Mouse (Mus musculus) CH12.LX (cell line): ENCODE results near the gene Clp1. TPM values are rescaled to one million over a fixed set of nuclear protein-coding genes. Genes with fewer than 3 reads are reported as not detected.
A peak's percentile ranks its signal among the peaks of the same experiment; 100 is the strongest.

Experiments used
- DNase-seq: peaks from one replicate; pipeline ENCODE4 v3.0.0-alpha.2; 2013; ENCODE audit errors: extremely low read depth
- H3K27ac ChIP-seq: 2 replicates; pipeline ENCODE4 v1.5.1; 2012; ENCODE audit warnings: low read depth, mild to moderate bottlenecking, control low read depth, moderate library complexity; ENCODE audit not compliant: insufficient read depth
- H3K27me3 ChIP-seq: replicated peaks from 2 replicates; pipeline ENCODE3; 2012; ENCODE audit warnings: inconsistent platforms
- H3K36me3 ChIP-seq, 2 experiments: replicated peaks in 1 of 2; 2 replicates each; pipeline versions ENCODE3 to v1.6.1; 2012; ENCODE audit warnings: inconsistent platforms in 1 of 2, low read length in 1 of 2, mild to moderate bottlenecking in 1 of 2, mixed read lengths in 1 of 2, moderate library complexity in 1 of 2; ENCODE audit not compliant: control insufficient read depth in 1 of 2, insufficient read depth in 1 of 2
- H3K4me1 ChIP-seq, 2 experiments: 2 replicates each; pipeline ENCODE4 v1.6.1; 2012; ENCODE audit warnings: inconsistent platforms in 1 of 2, moderate library complexity in 1 of 2; ENCODE audit not compliant: insufficient read depth in 2 of 2, control insufficient read depth in 1 of 2
- H3K4me2 ChIP-seq: 2 replicates; pipeline ENCODE4 v1.6.1; 2012; ENCODE audit warnings: low read depth, mild to moderate bottlenecking, control low read depth; ENCODE audit not compliant: poor library complexity, insufficient read depth, severe bottlenecking
- H3K4me3 ChIP-seq, 3 experiments: fragments of 150-350 bp in 1 of 3; sonication (generic) in 1 of 3; replicated peaks in 1 of 3; 2 replicates each; pipeline versions ENCODE3 to v1.5.1; 2011 to 2012; ENCODE audit warnings: low read depth in 2 of 3, low read length in 2 of 3, mild to moderate bottlenecking in 2 of 3, moderate library complexity in 2 of 3, control low read depth in 1 of 3, improper control_type of control experiment in 1 of 3, inconsistent platforms in 1 of 3, mixed read lengths in 1 of 3; ENCODE audit not compliant: poor library complexity in 1 of 3
- H3K79me2 ChIP-seq: replicated peaks from 2 replicates; pipeline ENCODE4 v1.6.1; 2012; ENCODE audit warnings: mild to moderate bottlenecking, moderate library complexity; ENCODE audit not compliant: control insufficient read depth, poor library complexity, insufficient read depth, severe bottlenecking; ENCODE audit errors: extremely low read depth
- H3K9ac ChIP-seq: 2 replicates; pipeline ENCODE4 v1.6.1; 2012; ENCODE audit warnings: low read depth, mild to moderate bottlenecking, control low read depth, moderate library complexity; ENCODE audit not compliant: insufficient read depth
- H3K9me3 ChIP-seq: replicated peaks from 2 replicates; pipeline ENCODE3; 2012; ENCODE audit warnings: low read length, inconsistent platforms, mixed read lengths
- BHLHE40 ChIP-seq: IDR thresholded peaks from 2 replicates; pipeline ENCODE4 v1.6.1; 2011; ENCODE audit warnings: mild to moderate bottlenecking, low read depth, low read length, improper control_type of control experiment
- CHD1 ChIP-seq: IDR thresholded peaks from 2 replicates; pipeline ENCODE4 v1.6.1; 2012; ENCODE audit warnings: low read depth, low read length, improper control_type of control experiment, inconsistent platforms
- CHD2 ChIP-seq: IDR thresholded peaks from 2 replicates; pipeline ENCODE4 v1.6.1; 2011; ENCODE audit warnings: low read length, improper control_type of control experiment
- ELF1 ChIP-seq: IDR thresholded peaks from 2 replicates; pipeline ENCODE4 v1.6.1; 2014; ENCODE audit warnings: low read depth, mild to moderate bottlenecking, inconsistent platforms, low read length, improper control_type of control experiment
- GABPA ChIP-seq: IDR thresholded peaks from 2 replicates; pipeline ENCODE4 v1.6.1; 2012; ENCODE audit warnings: low read depth, low read length, improper control_type of control experiment, inconsistent platforms; ENCODE audit not compliant: insufficient replicate concordance
- HCFC1 ChIP-seq: IDR thresholded peaks from 2 replicates; pipeline ENCODE4 v1.6.1; 2012; ENCODE audit warnings: low read depth, mild to moderate bottlenecking, inconsistent platforms, low read length, improper control_type of control experiment
- IRF4 ChIP-seq: IDR thresholded peaks from 2 replicates; pipeline ENCODE4 v1.6.1; 2014; ENCODE audit warnings: low read depth, mild to moderate bottlenecking, inconsistent platforms, low read length, improper control_type of control experiment
- JUND ChIP-seq: conservative IDR thresholded peaks from 2 replicates; pipeline ENCODE4 v1.6.1; 2011; ENCODE audit warnings: low read depth, low read length, improper control_type of control experiment
- KAT2A ChIP-seq: IDR thresholded peaks from 2 replicates; pipeline ENCODE4 v1.6.1; 2012; ENCODE audit warnings: low read length, improper control_type of control experiment, inconsistent platforms; ENCODE audit not compliant: insufficient replicate concordance
- MAX ChIP-seq: IDR thresholded peaks from 2 replicates; pipeline ENCODE4 v1.6.1; 2011; ENCODE audit warnings: low read length, improper control_type of control experiment
- MEF2A ChIP-seq: IDR thresholded peaks from 2 replicates; pipeline ENCODE4 v1.6.1; 2014; ENCODE audit warnings: low read depth, mild to moderate bottlenecking, inconsistent platforms, low read length, improper control_type of control experiment, borderline replicate concordance
- MXI1 ChIP-seq: IDR thresholded peaks from 2 replicates; pipeline ENCODE4 v1.6.1; 2011; ENCODE audit warnings: mild to moderate bottlenecking, low read depth, low read length, improper control_type of control experiment
- MYC ChIP-seq: IDR thresholded peaks from 2 replicates; pipeline ENCODE4 v1.6.1; 2011; ENCODE audit warnings: low read depth, mild to moderate bottlenecking, improper control_type of control experiment, low read length
- NRF1 ChIP-seq: IDR thresholded peaks from 2 replicates; pipeline ENCODE4 v1.6.1; 2014; ENCODE audit warnings: low read depth, mild to moderate bottlenecking, inconsistent platforms, low read length, improper control_type of control experiment, moderate library complexity
- PAX5 ChIP-seq: IDR thresholded peaks from 2 replicates; pipeline ENCODE4 v1.6.1; 2012; ENCODE audit warnings: low read length, inconsistent platforms, mixed read lengths
- POLR2A ChIP-seq: IDR thresholded peaks from 2 replicates; pipeline ENCODE4 v1.6.1; 2011; ENCODE audit warnings: low read depth, mild to moderate bottlenecking, improper control_type of control experiment, low read length
- POLR2AphosphoS2 ChIP-seq: IDR thresholded peaks from 2 replicates; pipeline ENCODE4 v1.6.1; 2011; ENCODE audit warnings: low read depth, low read length, improper control_type of control experiment
- RAD21 ChIP-seq: IDR thresholded peaks from 2 replicates; pipeline ENCODE4 v1.6.1; 2011; ENCODE audit warnings: low read depth, mild to moderate bottlenecking, low read length, improper control_type of control experiment, moderate library complexity
- RCOR1 ChIP-seq: conservative IDR thresholded peaks from 2 replicates; pipeline ENCODE4 v1.6.1; 2012; ENCODE audit warnings: low read depth, mild to moderate bottlenecking, inconsistent platforms, low read length, improper control_type of control experiment
- SIN3A ChIP-seq: IDR thresholded peaks from 2 replicates; pipeline ENCODE4 v1.6.1; 2012; ENCODE audit warnings: low read length, improper control_type of control experiment, inconsistent platforms
- TBP ChIP-seq: conservative IDR thresholded peaks from 2 replicates; pipeline ENCODE4 v1.6.1; 2011; ENCODE audit warnings: low read depth, low read length, improper control_type of control experiment
- TCF12 ChIP-seq: IDR thresholded peaks from 2 replicates; pipeline ENCODE4 v1.6.1; 2014; ENCODE audit warnings: low read depth, mild to moderate bottlenecking, inconsistent platforms, low read length, improper control_type of control experiment
- UBTF ChIP-seq: IDR thresholded peaks from 2 replicates; pipeline ENCODE4 v1.6.1; 2012; ENCODE audit warnings: low read depth, mild to moderate bottlenecking, inconsistent platforms, low read length, improper control_type of control experiment, moderate library complexity
- USF2 ChIP-seq: conservative IDR thresholded peaks from 2 replicates; pipeline ENCODE4 v1.6.1; 2011; ENCODE audit warnings: low read depth, low read length, improper control_type of control experiment
- ZKSCAN1 ChIP-seq: IDR thresholded peaks from 2 replicates; pipeline ENCODE4 v1.6.1; 2012; ENCODE audit warnings: low read depth, inconsistent platforms, low read length, improper control_type of control experiment, borderline replicate concordance
- ZMIZ1 ChIP-seq: IDR thresholded peaks from 2 replicates; pipeline ENCODE4 v1.6.1; 2012; ENCODE audit warnings: low read depth, mild to moderate bottlenecking, inconsistent platforms, low read length, improper control_type of control experiment
- ZNF384 ChIP-seq: IDR thresholded peaks from 2 replicates; pipeline ENCODE4 v1.6.1; 2012; ENCODE audit warnings: low read depth, low read length, improper control_type of control experiment, inconsistent platforms
- dilution Hi-C: fragments of 300-500 bp; cut with MboI; formaldehyde crosslinking; loops from 2 replicates; pipeline ENCODE4 v1.14.3; 2020; ENCODE audit warnings: low sequenced_read_pairs; ENCODE audit not compliant: extremely low pct_unique_long_range_greater_than_20kb, extremely low pct_ligation_motif_present
- in situ Hi-C: fragments of 300-500 bp; cut with MboI; formaldehyde crosslinking; loops from 3 replicates; pipeline ENCODE4 v1.14.3; 2019; ENCODE audit warnings: low sequenced_read_pairs, low pct_ligation_motif_present, low pct_unique_long_range_greater_than_20kb, mixed read lengths
- polyA plus RNA-seq: library from polyadenylated mRNA; unstranded; fragments of >175 nt; gene quantifications from 2 replicates; pipeline ENCODE4 v1.2.1, GENCODE M21; 2012; ENCODE audit warnings: low read depth; ENCODE audit not compliant: insufficient read length
- total RNA-seq, 2 experiments: library from RNA; depleted of rRNA; stranded (reverse); fragments of 300-350 nt in 1 of 2; fragments of >200 nt in 1 of 2; gene quantifications; 2 replicates each; pipeline ENCODE4 v1.2.3; 2012 to 2014

The Clp1 gene
- total and polyA plus RNA-seq, 3 experiments = 32.0 to 65.2 (median 46.5) TPM

DNA sequence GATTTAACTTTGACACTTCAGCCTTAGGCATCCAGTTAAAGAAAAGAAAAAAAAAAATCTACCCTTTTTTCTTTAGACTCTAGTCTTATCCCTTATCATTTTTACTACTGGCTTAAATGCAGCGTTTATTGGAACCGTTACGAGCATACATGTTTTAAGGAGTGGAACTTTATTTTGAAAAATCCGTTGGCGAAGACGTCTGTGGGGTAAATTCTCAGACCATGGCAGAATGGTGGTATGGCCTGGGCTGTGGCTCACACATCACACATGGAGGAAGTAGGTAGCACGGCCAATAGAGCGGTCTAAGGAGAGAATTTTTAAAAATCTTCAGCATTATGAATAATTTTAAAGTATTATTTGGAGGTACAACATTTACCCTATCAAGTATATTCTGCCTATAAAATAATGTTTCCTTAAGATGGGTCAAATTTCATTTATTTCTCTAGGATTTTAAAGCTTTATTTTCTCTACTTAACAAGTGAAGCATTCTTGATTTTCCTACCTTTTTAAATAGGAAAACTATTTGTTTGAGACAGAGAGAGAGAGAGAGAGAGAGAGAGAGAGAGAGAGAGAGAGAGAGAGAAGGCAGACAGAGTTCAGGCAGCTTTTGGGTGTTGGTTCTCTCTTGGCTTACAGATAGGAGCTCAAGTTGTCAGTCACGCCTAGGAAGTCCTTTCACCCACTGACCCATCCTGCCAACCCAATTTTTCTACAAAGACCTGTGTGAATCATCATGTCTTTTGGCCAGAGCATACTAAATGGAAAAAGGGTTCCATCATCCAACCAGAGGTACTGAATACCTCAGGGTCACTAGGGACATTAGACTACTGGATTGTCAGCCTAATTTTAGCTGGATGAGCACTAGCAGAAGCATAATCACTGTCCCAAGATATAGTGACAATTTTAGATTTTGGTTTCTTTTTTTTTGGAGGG lies 10.5 kb downstream of the Clp1 start:
- TF ChIP-seq SIN3A (no peak; the same call in 1 of the 2 replicates), CHD1 (peak; percentile 82; the same call in 1 of the 2 replicates), JUND (0 out of 2 replicates have a peak, but pooled peaks have one; percentile 43), ZNF384 (peak; percentile 37), TBP (0 out of 2 replicates have a peak, but pooled peaks have one; percentile 11), RAD21 (no peak), ZKSCAN1 (no peak), GABPA (no peak), USF2 (no peak)
- dilution Hi-C loops (no loop called here), in situ Hi-C loops (no loop called here)
- Histone ChIP-seq H3K79me2 (peaks cover 24% of the 10 kb centered on the region), H3K27ac (no peak overlapping the region; the same call in 1 of the 2 replicates), H3K9ac (peak overlapping the region; percentile 54), H3K27me3 (no peaks in the 10 kb centered on the region), H3K36me3 (peaks cover 6 to 10% of the 10 kb centered on the region in 2 experiments), H3K9me3 (no peaks in the 10 kb centered on the region), H3K4me1 (peaks cover 0 to 26% of the 10 kb centered on the region in 2 experiments; a peak in 3 of 4 replicates), H3K4me2 (peak overlapping the region; percentile 86), H3K4me3 (peak overlapping the region; percentile 76 to 90 (median 77))
- DNase-seq = peak; percentile 21

GRCm38 (mm10) chr2:84715562-84716361 lies 11.4 kb downstream of the Clp1 start:
- Histone ChIP-seq H3K4me3 (peak overlapping the region; percentile 76 to 90 (median 77)), H3K9me3 (no peaks in the 10 kb centered on the region), H3K27me3 (no peaks in the 10 kb centered on the region), H3K27ac (peak overlapping the region; percentile 99), H3K79me2 (peaks cover 25% of the 10 kb centered on the region), H3K9ac (peak overlapping the region; percentile 81), H3K36me3 (peaks cover 2 to 8% of the 10 kb centered on the region in 2 experiments), H3K4me2 (peak overlapping the region; percentile 85), H3K4me1 (peaks cover 0 to 22% of the 10 kb centered on the region in 2 experiments; a peak in 3 of 4 replicates)
- in situ Hi-C loops = no loop called here
- dilution Hi-C loops = no loop called here
- peak; percentile 95 for DNase-seq
- TF ChIP-seq MXI1 (peak; percentile 40; the same call in 1 of the 2 replicates), ZNF384 (peak; percentile 100), MYC (peak; percentile 65; the same call in 1 of the 2 replicates), MAX (peak; percentile 54), SIN3A (peak; percentile 51), BHLHE40 (no peak), TCF12 (peak; percentile 10; the same call in 1 of the 2 replicates), CHD2 (peak; percentile 13; the same call in 1 of the 2 replicates), POLR2A (peak; percentile 21; the same call in 1 of the 2 replicates), HCFC1 (peak; percentile 84), ZMIZ1 (no peak), CHD1 (peak; percentile 97), POLR2AphosphoS2 (no peak), KAT2A (peak; percentile 20; the same call in 1 of the 2 replicates), RCOR1 (no peak), RAD21 (no peak), UBTF (peak; percentile 96; the same call in 1 of the 2 replicates), MEF2A (peak; percentile 34), PAX5 (no peak), IRF4 (peak; percentile 14; the same call in 1 of the 2 replicates), TBP (peak; percentile 80), ELF1 (peak; percentile 80), NRF1 (no peak)
